Mouse (Mus musculus): ENCODE data around the gene Fam162a. TPM values are rescaled to one million over a fixed set of nuclear protein-coding genes. Genes with fewer than 3 reads are reported as not detected.
"Not testable (repeated sequence)": the region's sequence is repeated elsewhere in the genome, so short reads cannot be mapped to it uniquely, and the experiment has no call there.

The Fam162a gene
- total RNA-seq (2021): 100 to 1,000 TPM; 133 TPM
- long read RNA-seq, experiment 1, transcript Fam162a-201 (5 exons, 718 nt): major isoform, 78 of 82 reads
- long read RNA-seq, experiment 1, partial matches to known transcripts: 1 of 82 reads
- long read RNA-seq, experiment 1, other reads (novel, unspliced or antisense): 3 of 82 reads
- long read RNA-seq, experiment 2, transcript Fam162a-201 (5 exons, 718 nt): major isoform, 94 of 100 reads
- long read RNA-seq, experiment 2, partial matches to known transcripts: 1 of 100 reads
- long read RNA-seq, experiment 2, other reads (novel, unspliced or antisense): 4 of 100 reads

- intact Hi-C loops (cut with DNase I; ENCODE audit: low total_unique reads): no loop called here
- peak; percentile 94 for DNase-seq
Observed at GRCm38 (mm10) chr16:36071450-36072379, at the start of gene Fam162a, which contains the start of gene Ccdc58. Gene Fam162a, minus strand, starts transcription at chr16:36071594. Gene Ccdc58, plus strand, starts transcription at chr16:36071685.

GRCm38 (mm10) chr16:36115751-36116150 lies 44.4 kb upstream of the Fam162a start:
- intact Hi-C loops (cut with DNase I; ENCODE audit: low total_unique reads); DNase-seq: not testable (repeated sequence)

- intact Hi-C loops (cut with DNase I; ENCODE audit: low total_unique reads); DNase-seq: not testable (repeated sequence)
Observed at GRCm38 (mm10) chr16:36111486-36111885, 40.1 kb upstream of the Fam162a start.

- intact Hi-C loops (cut with DNase I; ENCODE audit: low total_unique reads): no loop called here
- no peak for DNase-seq
Observed at GRCm38 (mm10) chr16:36102211-36102610, 30.8 kb upstream of the Fam162a start.

- intact Hi-C loops (cut with DNase I; ENCODE audit: low total_unique reads): no loop called here
Observed at GRCm38 (mm10) chr16:36101526-36101925, 30.1 kb upstream of the Fam162a start.

GRCm38 (mm10) chr16:36097813-36098499 lies 26.6 kb upstream of the Fam162a start:
- DNase-seq; intact Hi-C loops (cut with DNase I; ENCODE audit: low total_unique reads): not testable (repeated sequence)

More at GRCm38 (mm10) chr16:36101526-36101925, 30.1 kb upstream of the Fam162a start:
- no peak for DNase-seq

GRCm38 (mm10) chr16:36094079-36094478 lies 22.7 kb upstream of the Fam162a start:
- no peak for DNase-seq
- intact Hi-C loops (cut with DNase I; ENCODE audit: low total_unique reads): no loop called here

- intact Hi-C loops (cut with DNase I; ENCODE audit: low total_unique reads): no loop called here
Observed at GRCm38 (mm10) chr16:36090785-36091509, 19.6 kb upstream of the Fam162a start.

GRCm38 (mm10) chr16:36089850-36090616 lies 18.6 kb upstream of the Fam162a start:
- DNase-seq: no peak
- intact Hi-C loops (cut with DNase I; ENCODE audit: low total_unique reads): no loop called here

More at GRCm38 (mm10) chr16:36090785-36091509, 19.6 kb upstream of the Fam162a start:
- DNase-seq: no peak

GRCm38 (mm10) chr16:36089065-36089464 lies 17.7 kb upstream of the Fam162a start:
- DNase-seq: no peak
- intact Hi-C loops (cut with DNase I; ENCODE audit: low total_unique reads): no loop called here

GRCm38 (mm10) chr16:36087846-36088245 lies 16.5 kb upstream of the Fam162a start:
- intact Hi-C loops (cut with DNase I; ENCODE audit: low total_unique reads): no loop called here
- no peak for DNase-seq

- intact Hi-C loops (cut with DNase I; ENCODE audit: low total_unique reads): no loop called here
- no peak for DNase-seq
Observed at GRCm38 (mm10) chr16:36079916-36080315, 8.5 kb upstream of the Fam162a start.

- no peak for DNase-seq
- intact Hi-C loops (cut with DNase I; ENCODE audit: low total_unique reads): no loop called here
Observed at GRCm38 (mm10) chr16:36074772-36075171, 3.4 kb upstream of the Fam162a start.

- intact Hi-C loops (cut with DNase I; ENCODE audit: low total_unique reads): no loop called here
- DNase-seq: no peak
Observed at GRCm38 (mm10) chr16:36072410-36073011, 1.1 kb upstream of the Fam162a start.

GRCm38 (mm10) chr16:36071071-36071449 lies 334 bp downstream of the Fam162a start:
- no peak for DNase-seq
- intact Hi-C loops (cut with DNase I; ENCODE audit: low total_unique reads): no loop called here

GRCm38 (mm10) chr16:36069819-36070575 lies 1.4 kb downstream of the Fam162a start:
- no peak for DNase-seq
- intact Hi-C loops (cut with DNase I; ENCODE audit: low total_unique reads): no loop called here

GRCm38 (mm10) chr16:36068356-36068755 lies 3.0 kb downstream of the Fam162a start:
- no peak for DNase-seq
- intact Hi-C loops (cut with DNase I; ENCODE audit: low total_unique reads): no loop called here
